Mouse (Mus musculus) CH12.LX (cell line): ENCODE data around the gene Tbc1d30. TPM values are rescaled to one million over a fixed set of nuclear protein-coding genes. Genes with fewer than 3 reads are reported as not detected.
A peak's percentile ranks its signal among the peaks of the same experiment; 100 is the strongest.

ENCODE experiments used
- DNase-seq: peaks from one replicate; pipeline ENCODE4 v3.0.0-alpha.2; 2013; ENCODE audit errors: extremely low read depth
- H3K27ac ChIP-seq: 2 replicates; pipeline ENCODE4 v1.5.1; 2012; ENCODE audit warnings: low read depth, mild to moderate bottlenecking, control low read depth, moderate library complexity; ENCODE audit not compliant: insufficient read depth
- H3K27me3 ChIP-seq: replicated peaks from 2 replicates; pipeline ENCODE3; 2012; ENCODE audit warnings: inconsistent platforms
- H3K36me3 ChIP-seq, 2 experiments: replicated peaks in 1 of 2; 2 replicates each; pipeline versions ENCODE3 to v1.6.1; 2012; ENCODE audit warnings: inconsistent platforms in 1 of 2, low read length in 1 of 2, mild to moderate bottlenecking in 1 of 2, mixed read lengths in 1 of 2, moderate library complexity in 1 of 2; ENCODE audit not compliant: control insufficient read depth in 1 of 2, insufficient read depth in 1 of 2
- H3K4me1 ChIP-seq, 2 experiments: 2 replicates each; pipeline ENCODE4 v1.6.1; 2012; ENCODE audit warnings: inconsistent platforms in 1 of 2, moderate library complexity in 1 of 2; ENCODE audit not compliant: insufficient read depth in 2 of 2, control insufficient read depth in 1 of 2
- H3K4me2 ChIP-seq: 2 replicates; pipeline ENCODE4 v1.6.1; 2012; ENCODE audit warnings: low read depth, mild to moderate bottlenecking, control low read depth; ENCODE audit not compliant: poor library complexity, insufficient read depth, severe bottlenecking
- H3K4me3 ChIP-seq, 3 experiments: fragments of 150-350 bp in 1 of 3; sonication (generic) in 1 of 3; replicated peaks in 1 of 3; 2 replicates each; pipeline versions ENCODE3 to v1.5.1; 2011 to 2012; ENCODE audit warnings: low read depth in 2 of 3, low read length in 2 of 3, mild to moderate bottlenecking in 2 of 3, moderate library complexity in 2 of 3, control low read depth in 1 of 3, improper control_type of control experiment in 1 of 3, inconsistent platforms in 1 of 3, mixed read lengths in 1 of 3; ENCODE audit not compliant: poor library complexity in 1 of 3
- H3K79me2 ChIP-seq: replicated peaks from 2 replicates; pipeline ENCODE4 v1.6.1; 2012; ENCODE audit warnings: mild to moderate bottlenecking, moderate library complexity; ENCODE audit not compliant: control insufficient read depth, poor library complexity, insufficient read depth, severe bottlenecking; ENCODE audit errors: extremely low read depth
- H3K9ac ChIP-seq: 2 replicates; pipeline ENCODE4 v1.6.1; 2012; ENCODE audit warnings: low read depth, mild to moderate bottlenecking, control low read depth, moderate library complexity; ENCODE audit not compliant: insufficient read depth
- H3K9me3 ChIP-seq: replicated peaks from 2 replicates; pipeline ENCODE3; 2012; ENCODE audit warnings: low read length, inconsistent platforms, mixed read lengths
- BHLHE40 ChIP-seq: IDR thresholded peaks from 2 replicates; pipeline ENCODE4 v1.6.1; 2011; ENCODE audit warnings: mild to moderate bottlenecking, low read depth, low read length, improper control_type of control experiment
- CHD1 ChIP-seq: IDR thresholded peaks from 2 replicates; pipeline ENCODE4 v1.6.1; 2012; ENCODE audit warnings: low read depth, low read length, improper control_type of control experiment, inconsistent platforms
- CTCF ChIP-seq, 2 experiments: IDR thresholded peaks in 1 of 2; conservative IDR thresholded peaks in 1 of 2; 2 replicates each; pipeline ENCODE4 v1.5.1; 2011 to 2012; ENCODE audit warnings: low read depth in 2 of 2, low read length in 2 of 2, improper control_type of control experiment in 1 of 2, inconsistent platforms in 1 of 2, mild to moderate bottlenecking in 1 of 2, moderate library complexity in 1 of 2
- E2F4 ChIP-seq: IDR thresholded peaks from 2 replicates; pipeline ENCODE4 v1.6.1; 2011; ENCODE audit warnings: low read depth, low read length, improper control_type of control experiment; ENCODE audit not compliant: insufficient replicate concordance
- GABPA ChIP-seq: IDR thresholded peaks from 2 replicates; pipeline ENCODE4 v1.6.1; 2012; ENCODE audit warnings: low read depth, low read length, improper control_type of control experiment, inconsistent platforms; ENCODE audit not compliant: insufficient replicate concordance
- HCFC1 ChIP-seq: IDR thresholded peaks from 2 replicates; pipeline ENCODE4 v1.6.1; 2012; ENCODE audit warnings: low read depth, mild to moderate bottlenecking, inconsistent platforms, low read length, improper control_type of control experiment
- JUN ChIP-seq: IDR thresholded peaks from 2 replicates; pipeline ENCODE4 v1.6.1; 2011; ENCODE audit warnings: low read depth, mild to moderate bottlenecking, low read length, improper control_type of control experiment, moderate library complexity; ENCODE audit not compliant: insufficient read depth
- KAT2A ChIP-seq: IDR thresholded peaks from 2 replicates; pipeline ENCODE4 v1.6.1; 2012; ENCODE audit warnings: low read length, improper control_type of control experiment, inconsistent platforms; ENCODE audit not compliant: insufficient replicate concordance
- MXI1 ChIP-seq: IDR thresholded peaks from 2 replicates; pipeline ENCODE4 v1.6.1; 2011; ENCODE audit warnings: mild to moderate bottlenecking, low read depth, low read length, improper control_type of control experiment
- PAX5 ChIP-seq: IDR thresholded peaks from 2 replicates; pipeline ENCODE4 v1.6.1; 2012; ENCODE audit warnings: low read length, inconsistent platforms, mixed read lengths
- POLR2A ChIP-seq: IDR thresholded peaks from 2 replicates; pipeline ENCODE4 v1.6.1; 2011; ENCODE audit warnings: low read depth, mild to moderate bottlenecking, improper control_type of control experiment, low read length
- SIN3A ChIP-seq: IDR thresholded peaks from 2 replicates; pipeline ENCODE4 v1.6.1; 2012; ENCODE audit warnings: low read length, improper control_type of control experiment, inconsistent platforms
- ZKSCAN1 ChIP-seq: IDR thresholded peaks from 2 replicates; pipeline ENCODE4 v1.6.1; 2012; ENCODE audit warnings: low read depth, inconsistent platforms, low read length, improper control_type of control experiment, borderline replicate concordance
- ZMIZ1 ChIP-seq: IDR thresholded peaks from 2 replicates; pipeline ENCODE4 v1.6.1; 2012; ENCODE audit warnings: low read depth, mild to moderate bottlenecking, inconsistent platforms, low read length, improper control_type of control experiment
- ZNF384 ChIP-seq: IDR thresholded peaks from 2 replicates; pipeline ENCODE4 v1.6.1; 2012; ENCODE audit warnings: low read depth, low read length, improper control_type of control experiment, inconsistent platforms
- dilution Hi-C: fragments of 300-500 bp; cut with MboI; formaldehyde crosslinking; loops from 2 replicates; pipeline ENCODE4 v1.14.3; 2020; ENCODE audit warnings: low sequenced_read_pairs; ENCODE audit not compliant: extremely low pct_unique_long_range_greater_than_20kb, extremely low pct_ligation_motif_present
- in situ Hi-C: fragments of 300-500 bp; cut with MboI; formaldehyde crosslinking; loops from 3 replicates; pipeline ENCODE4 v1.14.3; 2019; ENCODE audit warnings: low sequenced_read_pairs, low pct_ligation_motif_present, low pct_unique_long_range_greater_than_20kb, mixed read lengths
- polyA plus RNA-seq: library from polyadenylated mRNA; unstranded; fragments of >175 nt; gene quantifications from 2 replicates; pipeline ENCODE4 v1.2.1, GENCODE M21; 2012; ENCODE audit warnings: low read depth; ENCODE audit not compliant: insufficient read length
- total RNA-seq, 2 experiments: library from RNA; depleted of rRNA; stranded (reverse); fragments of 300-350 nt in 1 of 2; fragments of >200 nt in 1 of 2; gene quantifications; 2 replicates each; pipeline ENCODE4 v1.2.3; 2012 to 2014

The Tbc1d30 gene
- total and polyA plus RNA-seq, 3 experiments: 0.16 TPM; not detected in 2

GRCm38 (mm10) chr10:121289970-121290681 is 61.0 kb downstream of the Tbc1d30 start (continued):
- peak; percentile 100 for TF ChIP-seq ZNF384
- no peak for TF ChIP-seq MXI1
- TF ChIP-seq ZKSCAN1: no peak
- TF ChIP-seq CTCF (conservative IDR thresholded peaks at IDR 0.05 in 1 of 2, IDR thresholded peaks at IDR 0.05 in 1 of 2; ENCODE audit: low read depth in 2 of 2, low read length in 2 of 2): peak; percentile 54 to 69
- no peak for TF ChIP-seq POLR2A
- no peak for TF ChIP-seq BHLHE40
- no peak for TF ChIP-seq GABPA

DNA sequence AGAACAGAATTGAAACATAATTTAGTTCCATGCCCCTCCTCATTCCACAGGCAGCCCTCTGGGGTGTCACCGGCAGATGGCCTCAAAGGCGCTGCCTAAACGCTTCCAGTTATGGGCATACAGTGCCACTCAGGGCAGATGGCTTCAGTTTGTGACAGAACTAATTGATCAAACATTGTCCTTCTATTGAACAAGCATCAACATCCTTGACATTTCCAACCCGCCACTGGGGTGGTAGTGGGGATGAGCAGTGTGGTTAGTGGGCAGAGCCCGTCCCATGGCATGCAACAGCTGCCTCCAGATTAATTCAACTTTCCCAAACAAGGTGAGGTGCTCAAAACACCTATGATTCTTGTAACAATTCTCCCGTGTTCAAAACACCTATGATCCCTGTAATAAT is 68.2 kb downstream of the Tbc1d30 start:
- H3K4me2 ChIP-seq: no peak overlapping the region
- no peaks in the 10 kb centered on the region for H3K9me3 ChIP-seq
- H3K36me3 ChIP-seq: no peaks in the 10 kb centered on the region
- no peak overlapping the region for H3K9ac ChIP-seq
- dilution Hi-C loops (no loop called here), in situ Hi-C loops (no loop called here)
- H3K4me3 ChIP-seq: no peak overlapping the region
- H3K4me1 ChIP-seq: no peaks in the 10 kb centered on the region
- DNase-seq: no peak
- no peak for TF ChIP-seq HCFC1
- no peak for TF ChIP-seq CHD1
- no peak for TF ChIP-seq GABPA
- TF ChIP-seq JUN: no peak
- no peak for TF ChIP-seq ZMIZ1
- H3K27ac ChIP-seq: no peak overlapping the region
- H3K27me3 ChIP-seq: peaks cover 7% of the 10 kb centered on the region
- no peaks in the 10 kb centered on the region for H3K79me2 ChIP-seq

GRCm38 (mm10) chr10:121282436-121282835 is 68.6 kb downstream of the Tbc1d30 start:
- Histone ChIP-seq H3K4me3 (no peak overlapping the region), H3K27me3 (peaks cover 7% of the 10 kb centered on the region), H3K4me1 (no peaks in the 10 kb centered on the region), H3K36me3 (no peaks in the 10 kb centered on the region), H3K9ac (no peak overlapping the region), H3K4me2 (no peak overlapping the region), H3K9me3 (no peaks in the 10 kb centered on the region), H3K27ac (no peak overlapping the region)
- dilution Hi-C loops: no loop called here
- in situ Hi-C loops: no loop called here
- TF ChIP-seq BHLHE40: 0 out of 2 replicates have a peak, but pooled peaks have one; percentile 17
- no peak for TF ChIP-seq JUN
- TF ChIP-seq, all 38 proteins: peak for 1
- H3K79me2 ChIP-seq: no peaks in the 10 kb centered on the region
- no peak for DNase-seq

DNA sequence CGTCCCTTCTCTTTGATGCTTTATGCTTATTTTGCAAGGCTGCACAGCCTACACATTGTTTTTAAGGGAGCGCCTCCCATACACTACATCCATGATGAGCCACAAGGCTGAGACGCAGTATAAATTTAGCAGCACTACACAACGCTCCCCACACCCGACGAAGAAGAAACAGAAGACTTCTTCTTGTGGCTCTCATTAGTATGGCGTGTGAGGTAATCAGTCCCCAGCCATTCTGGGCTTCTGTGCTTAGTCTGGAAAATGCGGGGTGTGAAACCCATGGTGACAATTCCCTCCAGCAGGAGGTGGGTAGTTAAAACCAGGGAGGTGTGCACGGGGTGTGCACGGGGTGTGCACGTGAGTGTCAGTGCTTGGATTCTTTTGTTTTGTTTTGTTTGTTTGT is 70.1 kb downstream of the Tbc1d30 start:
- Histone ChIP-seq H3K27me3 (peaks cover 2% of the 10 kb centered on the region), H3K27ac (no peak overlapping the region), H3K9ac (no peak overlapping the region), H3K4me3 (no peak overlapping the region), H3K4me1 (no peaks in the 10 kb centered on the region), H3K79me2 (no peaks in the 10 kb centered on the region), H3K4me2 (no peak overlapping the region), H3K36me3 (no peaks in the 10 kb centered on the region), H3K9me3 (no peaks in the 10 kb centered on the region)
- DNase-seq: no peak
- dilution Hi-C loops: no loop called here
- in situ Hi-C loops: no loop called here
- TF ChIP-seq KAT2A (no peak), E2F4 (no peak), PAX5 (no peak), CTCF (conservative IDR thresholded peaks at IDR 0.05 in 1 of 2, IDR thresholded peaks at IDR 0.05 in 1 of 2; ENCODE audit: low read depth in 2 of 2, low read length in 2 of 2) (no peak), SIN3A (no peak)
